Mouse (Mus musculus) midbrain, embryonic 13.5 days (tissue): ENCODE measurements around the gene Mrpl4. TPM values are rescaled to one million over a fixed set of nuclear protein-coding genes. Genes with fewer than 3 reads are reported as not detected.
"Not testable (repeated sequence)": the region's sequence is repeated elsewhere in the genome, so short reads cannot be mapped to it uniquely, and the experiment has no call there.

Experiments used
- ATAC-seq: fragments of 200-750 bp; cut with Nextera tagmentation; 2 replicates; pipeline ENCODE4 v1.8.0; 2017; ENCODE audit warnings: mild to moderate bottlenecking, moderate TSS enrichment, moderate library complexity
- H3K27ac ChIP-seq: fragments of 300-500 bp; sonication (generic); 2 replicates; pipeline ENCODE4 v1.5.1; 2015; ENCODE audit warnings: inconsistent platforms, mild to moderate bottlenecking, moderate library complexity
- H3K27me3 ChIP-seq: fragments of 300-500 bp; sonication (generic); 2 replicates; pipeline ENCODE4 v1.6.1; 2015; ENCODE audit warnings: mild to moderate bottlenecking, inconsistent platforms
- H3K36me3 ChIP-seq: fragments of 300-500 bp; sonication (generic); 2 replicates; pipeline ENCODE4 v1.6.1; 2015; ENCODE audit warnings: mild to moderate bottlenecking, inconsistent platforms
- H3K4me1 ChIP-seq: fragments of 300-500 bp; sonication (generic); replicated peaks from 2 replicates; pipeline ENCODE4 v1.6.1; 2015; ENCODE audit warnings: inconsistent platforms
- H3K4me2 ChIP-seq: fragments of 300-500 bp; sonication (generic); replicated peaks from 2 replicates; pipeline ENCODE4 v1.6.1; 2015; ENCODE audit warnings: moderate library complexity, mild to moderate bottlenecking, inconsistent platforms
- H3K4me3 ChIP-seq: fragments of 300-500 bp; sonication (generic); replicated peaks from 2 replicates; pipeline ENCODE4 v1.5.1; 2015; ENCODE audit warnings: mild to moderate bottlenecking, inconsistent platforms
- H3K9ac ChIP-seq: fragments of 300-500 bp; sonication (generic); replicated peaks from 2 replicates; pipeline ENCODE4 v1.6.1; 2015; ENCODE audit warnings: mild to moderate bottlenecking, inconsistent platforms
- H3K9me3 ChIP-seq: fragments of 300-500 bp; sonication (generic); 2 replicates; pipeline ENCODE4 v1.6.1; 2016; ENCODE audit warnings: mild to moderate bottlenecking, inconsistent platforms
- WGBS: fragments of 180-500 bp; shearing (Covaris S2); methylation state at CpG from one replicate; pipeline ENCODE4 v1.1.7; 2015; 5-methylcytosine and 5-hydroxymethylcytosine counted together
- polyA plus RNA-seq: library from polyadenylated mRNA; unstranded; fragments of >200 nt; fragmentation: Nextera tagmentation; extraction: Ambion mirVana; gene quantifications from 2 replicates; pipeline ENCODE4 v1.2.1, GENCODE M21; 2015

Mrpl4 gene
- polyA plus RNA-seq, 1 experiment from 2014 or later = 102 TPM

DNA sequence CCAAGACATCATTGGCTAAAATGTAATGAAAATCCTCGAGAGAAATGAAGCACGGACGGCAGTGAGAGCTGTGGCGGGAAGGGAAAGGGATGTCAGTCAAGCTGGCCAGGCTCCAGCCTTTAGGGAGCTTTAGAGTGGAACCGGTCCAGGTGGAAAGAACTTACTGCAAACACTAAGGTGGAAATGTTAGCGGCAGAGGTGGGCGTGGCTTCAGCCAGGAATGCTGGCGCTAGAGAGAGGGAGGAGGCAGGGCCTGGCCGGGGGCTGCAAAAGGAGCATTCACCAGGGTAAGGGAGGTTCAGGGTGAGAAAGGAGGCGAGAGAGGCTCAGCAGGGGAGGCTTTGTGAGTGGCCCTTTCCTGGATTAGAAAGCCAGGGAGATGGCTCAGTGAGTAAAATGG lies 11.7 kb upstream of the Mrpl4 start:
- peak overlapping the region; percentile 26 for H3K4me2 ChIP-seq

DNA sequence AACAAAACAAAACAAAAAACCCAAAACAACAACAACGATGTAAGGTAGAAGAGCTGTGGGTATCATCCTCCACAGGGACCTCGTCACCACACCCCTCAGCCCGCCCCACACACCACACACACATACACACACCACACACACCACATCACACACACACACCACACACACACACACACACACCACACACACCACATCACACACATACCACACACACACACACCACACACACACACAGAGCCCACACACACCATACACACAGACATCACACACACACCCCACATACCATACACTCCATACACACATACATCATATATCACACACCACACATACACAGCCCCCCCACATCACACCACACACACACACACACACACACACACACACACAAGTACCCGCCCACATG lies 11.0 kb upstream of the Mrpl4 start:
- Histone ChIP-seq H3K9ac (no peak overlapping the region), H3K9me3 (no peaks in the 10 kb centered on the region), H3K4me3 (no peak overlapping the region), H3K36me3 (no peaks in the 10 kb centered on the region), H3K27me3 (peaks cover 7% of the 10 kb centered on the region; the same call in 1 of the 2 replicates), H3K4me1 (peaks cover 6% of the 10 kb centered on the region; the same call in 1 of the 2 replicates), H3K27ac (no peak overlapping the region), H3K4me2 (no peak overlapping the region)
- 94% methylated on average over 4 of the region's 4 CpGs for WGBS
- no peak for ATAC-seq

More for the DNA sequence above, 11.7 kb upstream of the Mrpl4 start:
- Histone ChIP-seq H3K36me3 (no peaks in the 10 kb centered on the region), H3K4me1 (peaks cover 6% of the 10 kb centered on the region; the same call in 1 of the 2 replicates), H3K9me3 (no peaks in the 10 kb centered on the region), H3K4me3 (no peak overlapping the region), H3K9ac (0 out of 2 replicates have a peak overlapping the region, but pooled peaks have one; percentile 4), H3K27ac (no peak overlapping the region), H3K27me3 (peaks cover 7% of the 10 kb centered on the region; the same call in 1 of the 2 replicates)
- ATAC-seq = no peak
- 2% methylated on average over 10 of the region's 10 CpGs for WGBS

DNA sequence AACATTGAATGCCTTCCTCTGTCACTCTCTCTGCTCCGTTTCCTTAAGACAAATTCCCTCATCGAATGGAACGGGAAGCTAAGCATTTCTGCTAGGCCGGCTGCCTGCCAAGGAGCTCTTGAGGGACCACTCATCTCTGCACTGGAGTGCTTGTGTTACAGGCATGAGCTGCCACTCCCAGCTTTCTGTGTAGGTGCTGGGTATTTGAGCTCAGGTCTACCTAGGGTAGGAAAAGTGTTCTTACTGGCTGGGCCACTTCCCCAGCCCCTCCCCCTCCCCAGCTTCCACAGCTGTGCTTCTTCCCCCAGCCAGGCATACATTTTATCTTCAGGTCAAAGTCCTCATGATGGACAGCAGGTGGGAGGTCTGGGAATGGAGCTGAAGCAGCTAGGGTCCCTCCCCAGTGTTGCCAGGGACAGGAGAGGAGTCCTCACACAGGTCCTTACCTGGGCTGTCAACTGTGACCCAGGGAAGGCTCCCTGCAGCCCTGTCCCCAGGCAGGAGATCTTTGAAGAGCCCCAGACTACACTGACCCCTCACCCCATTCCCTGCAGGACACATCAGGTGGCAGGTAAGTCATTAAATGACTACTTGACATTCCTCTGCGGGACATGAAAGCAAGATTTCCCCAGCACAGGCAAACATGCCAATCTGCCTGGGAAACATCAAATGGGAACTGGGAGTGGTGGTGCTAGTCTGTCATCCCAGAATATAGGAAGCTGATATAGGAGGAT lies 9.2 kb upstream of the Mrpl4 start:
- Histone ChIP-seq H3K36me3 (no peaks in the 10 kb centered on the region), H3K4me1 (peaks cover 6% of the 10 kb centered on the region; the same call in 1 of the 2 replicates), H3K27ac (no peak overlapping the region), H3K27me3 (no peaks in the 10 kb centered on the region; the same call in 1 of the 2 replicates), H3K4me3 (no peak overlapping the region), H3K4me2 (no peak overlapping the region), H3K9me3 (no peaks in the 10 kb centered on the region), H3K9ac (no peak overlapping the region)
- ATAC-seq = no peak
- 61% methylated on average over 5 of the region's 5 CpGs for WGBS

DNA sequence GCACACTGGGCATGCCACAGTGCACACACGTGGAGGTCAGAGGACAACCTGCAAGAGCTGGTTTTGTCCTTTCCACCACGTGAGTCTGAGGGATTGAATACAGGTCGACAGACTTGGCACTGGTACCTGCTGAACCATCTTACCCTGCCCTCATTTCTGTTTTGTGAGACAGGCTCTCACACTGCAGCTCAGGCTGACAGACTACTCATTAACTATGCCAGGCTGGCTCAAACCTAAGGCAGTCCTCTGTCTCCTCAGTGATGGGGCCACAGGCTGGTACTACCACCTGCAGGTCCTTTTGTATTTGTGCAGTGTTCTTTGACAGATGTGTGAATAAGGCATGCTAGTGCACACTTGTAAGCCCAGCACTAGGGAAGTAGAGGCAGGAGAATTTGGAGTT lies 7.5 kb upstream of the Mrpl4 start:
- no peaks in the 10 kb centered on the region for H3K9me3 ChIP-seq
- H3K27me3 ChIP-seq = no peaks in the 10 kb centered on the region
- no peak overlapping the region for H3K4me2 ChIP-seq
- peaks cover 6% of the 10 kb centered on the region; the same call in 1 of the 2 replicates for H3K4me1 ChIP-seq
- ATAC-seq = no peak
- H3K36me3 ChIP-seq = no peaks in the 10 kb centered on the region
- no peak overlapping the region for H3K9ac ChIP-seq
- no peak overlapping the region for H3K27ac ChIP-seq
- H3K4me3 ChIP-seq = no peak overlapping the region
- WGBS = 68% methylated on average over 3 of the region's 3 CpGs

DNA sequence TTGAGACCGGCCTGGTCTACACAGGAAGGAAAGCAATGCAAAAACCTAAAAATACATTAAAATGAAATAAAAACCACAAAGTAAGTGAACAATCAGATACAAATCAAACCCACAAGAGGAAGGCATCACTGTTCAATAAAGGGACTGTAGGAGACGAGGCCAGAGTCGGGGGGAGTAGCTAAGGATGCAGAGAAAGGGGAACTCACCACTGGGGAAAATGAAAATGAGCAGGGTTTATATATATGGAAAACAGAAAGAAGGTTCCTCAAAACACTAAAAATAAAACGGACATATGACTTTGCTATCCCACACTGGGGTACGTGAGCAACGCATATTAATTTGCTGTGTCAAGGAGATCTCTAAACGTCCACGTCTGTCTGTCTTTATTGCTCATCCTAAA lies 5.5 kb upstream of the Mrpl4 start:
- Histone ChIP-seq H3K4me3 (no peak overlapping the region), H3K27me3 (no peaks in the 10 kb centered on the region), H3K4me2 (no peak overlapping the region), H3K36me3 (no peaks in the 10 kb centered on the region), H3K27ac (no peak overlapping the region), H3K9me3 (no peaks in the 10 kb centered on the region), H3K9ac (no peak overlapping the region), H3K4me1 (no peaks in the 10 kb centered on the region)
- WGBS = 90% methylated on average over 8 of the region's 8 CpGs
- no peak for ATAC-seq

DNA sequence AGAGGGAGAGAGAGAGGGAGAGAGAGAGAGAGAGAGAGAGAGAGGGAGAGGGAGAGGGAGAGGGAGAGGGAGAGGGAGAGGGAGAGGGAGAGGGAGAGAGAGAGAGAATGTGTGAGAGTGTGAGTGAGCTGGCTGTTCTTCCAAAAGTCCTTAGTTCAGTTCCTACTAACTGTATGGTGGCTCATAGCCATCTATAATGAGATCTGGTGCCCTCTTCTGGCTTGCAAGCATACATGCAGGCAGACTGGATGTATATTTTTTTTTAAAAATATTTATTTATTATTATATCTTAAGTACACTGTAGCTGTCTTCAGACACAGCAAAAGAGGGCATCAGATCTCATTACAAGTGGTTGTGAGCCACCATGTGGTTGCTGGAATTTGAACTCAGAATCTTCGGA lies 4.2 kb upstream of the Mrpl4 start:
- ATAC-seq, H3K4me3 ChIP-seq, H3K27me3 ChIP-seq, H3K9me3 ChIP-seq, H3K4me2 ChIP-seq, H3K9ac ChIP-seq, H3K27ac ChIP-seq, H3K4me1 ChIP-seq, H3K36me3 ChIP-seq: not testable (repeated sequence)
- 65% methylated on average over 1 of the region's 1 CpGs for WGBS

DNA sequence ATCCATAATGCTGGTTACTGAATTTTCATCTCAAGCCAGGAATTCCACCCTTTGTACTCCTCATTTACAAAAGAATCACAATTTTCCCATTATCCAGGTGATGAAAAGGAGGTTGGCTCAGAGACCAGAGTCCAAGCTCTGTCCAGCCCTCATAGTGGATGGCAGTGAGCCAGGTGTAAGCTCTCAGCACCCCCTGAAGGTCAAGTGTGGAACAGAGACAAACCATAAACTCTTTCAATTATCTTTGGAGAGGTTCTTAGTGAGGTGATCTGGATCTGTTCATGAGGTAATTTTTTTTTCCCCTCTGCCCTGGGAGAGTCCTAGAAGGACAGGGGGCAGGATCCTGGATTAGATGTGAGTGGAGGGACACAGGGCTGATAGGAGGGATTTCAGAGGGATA lies 1.7 kb upstream of the Mrpl4 start:
- no peak for ATAC-seq
- Histone ChIP-seq H3K9ac (no peak overlapping the region), H3K27ac (no peak overlapping the region), H3K4me1 (peaks cover 15% of the 10 kb centered on the region), H3K4me3 (no peak overlapping the region), H3K27me3 (no peaks in the 10 kb centered on the region), H3K9me3 (no peaks in the 10 kb centered on the region), H3K36me3 (peaks cover 14% of the 10 kb centered on the region), H3K4me2 (no peak overlapping the region)

DNA sequence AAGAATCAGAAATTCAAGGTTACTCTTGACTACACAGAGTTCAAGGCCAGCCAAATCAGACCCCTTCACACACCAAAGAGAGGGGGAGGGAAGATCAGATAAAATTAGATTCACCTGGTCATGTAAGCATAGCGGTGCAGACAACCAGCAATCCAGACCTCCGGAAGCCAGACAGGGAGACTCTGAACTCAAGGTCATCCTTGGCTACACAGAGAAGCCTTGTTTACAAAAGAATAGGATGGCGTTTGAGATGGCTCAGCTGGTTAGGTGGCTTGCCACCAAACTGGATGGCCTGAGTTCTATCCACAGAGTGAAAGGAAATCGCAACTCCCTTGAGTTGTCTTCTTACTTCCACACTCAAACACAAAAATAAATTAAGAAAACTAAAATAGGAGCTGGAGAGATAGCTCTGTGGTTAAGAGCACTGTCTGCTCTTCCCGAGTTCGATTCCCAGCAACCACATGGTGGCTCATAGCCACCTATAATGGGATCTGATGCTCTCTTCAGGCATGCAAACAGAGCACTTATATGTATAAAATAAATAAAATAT lies 812 bp upstream of the Mrpl4 start:
- Histone ChIP-seq H3K27ac (no peak overlapping the region), H3K4me3 (no peak overlapping the region), H3K27me3 (no peaks in the 10 kb centered on the region), H3K9me3 (no peaks in the 10 kb centered on the region), H3K36me3 (peaks cover 22% of the 10 kb centered on the region), H3K9ac (no peak overlapping the region), H3K4me2 (peak overlapping the region; percentile 87; the same call in 1 of the 2 replicates), H3K4me1 (peaks cover 15% of the 10 kb centered on the region)
- WGBS = 81% methylated on average over 6 of the region's 6 CpGs
- ATAC-seq = peak; percentile 3

DNA sequence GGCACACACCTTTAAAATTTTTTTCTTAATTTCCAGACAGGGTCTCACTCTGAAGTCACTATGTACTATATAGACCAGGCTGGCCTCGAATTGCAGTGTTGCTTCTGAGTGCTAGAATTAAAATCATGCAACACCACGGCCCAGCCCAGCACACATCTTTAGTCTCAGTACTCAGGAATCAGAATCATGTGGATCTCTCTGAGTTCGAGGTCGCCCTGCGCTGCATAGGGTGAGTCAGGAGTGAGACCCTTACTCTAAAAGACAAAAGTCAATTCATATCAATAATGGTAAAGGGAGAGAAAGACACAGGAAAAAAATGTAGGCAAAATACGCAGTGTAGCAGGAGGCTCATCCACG lies 290 bp upstream of the Mrpl4 start:
- Histone ChIP-seq H3K9me3 (no peaks in the 10 kb centered on the region), H3K9ac (peak overlapping the region; percentile 89), H3K27me3 (no peaks in the 10 kb centered on the region), H3K4me3 (peak overlapping the region; percentile 87), H3K4me1 (peaks cover 15% of the 10 kb centered on the region), H3K36me3 (peaks cover 28% of the 10 kb centered on the region), H3K27ac (peak overlapping the region; percentile 78), H3K4me2 (peak overlapping the region; percentile 87)
- ATAC-seq = peak; percentile 67
- WGBS = 17% methylated on average over 7 of the region's 7 CpGs

DNA sequence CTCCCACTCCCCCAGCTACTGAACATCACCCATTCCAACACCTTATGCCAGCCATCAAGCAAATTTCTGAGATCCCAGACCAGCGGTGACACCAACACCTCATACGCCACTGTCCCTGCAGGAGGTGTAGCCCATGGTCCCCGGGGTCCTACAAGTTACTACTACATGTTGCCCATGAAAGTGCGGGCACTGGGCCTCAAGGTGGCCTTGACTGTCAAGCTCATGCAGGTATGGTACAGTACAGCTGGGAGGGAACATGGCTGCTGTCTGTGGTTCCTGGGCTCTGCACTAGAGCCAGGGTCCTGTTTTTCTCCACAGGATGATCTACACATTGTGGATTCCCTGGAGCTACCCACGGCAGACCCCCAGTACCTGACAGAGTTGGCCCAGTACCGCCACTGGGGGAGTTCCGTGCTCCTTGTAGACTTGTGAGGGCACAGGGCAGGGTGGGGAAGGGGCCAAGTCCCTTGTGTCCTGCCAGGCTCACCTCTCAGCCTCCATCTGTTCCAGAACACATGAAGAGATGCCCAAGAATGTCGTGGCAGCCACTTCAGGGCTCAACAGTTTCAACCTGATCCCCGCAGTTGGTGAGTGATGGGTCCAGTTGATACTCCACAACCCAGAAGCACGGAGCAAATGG lies 4.9 kb downstream of the Mrpl4 start:
- Histone ChIP-seq H3K9me3 (no peaks in the 10 kb centered on the region), H3K36me3 (peaks cover 51% of the 10 kb centered on the region)
- WGBS = 93% methylated on average over 10 of the region's 10 CpGs

DNA sequence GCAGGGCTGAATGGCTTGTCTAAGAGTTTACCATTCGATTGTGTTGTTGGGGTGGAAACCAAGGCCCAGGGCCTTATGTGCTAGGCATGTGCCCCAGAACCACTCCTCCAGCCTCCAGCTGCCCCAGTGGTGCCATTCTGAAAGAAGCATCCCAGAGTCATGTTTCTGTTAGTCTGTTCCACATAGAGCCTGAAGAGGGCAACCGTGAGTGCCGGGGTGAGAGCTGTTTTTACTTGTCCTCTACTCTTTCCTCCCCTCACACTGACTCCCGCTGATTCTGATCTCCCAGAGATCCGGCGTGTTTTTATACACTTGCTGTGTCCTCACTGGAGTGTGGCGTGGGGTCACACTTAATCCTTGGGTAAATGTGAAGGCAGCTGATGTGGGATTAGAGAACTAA lies 5.5 kb downstream of the Mrpl4 start:
- peaks cover 12% of the 10 kb centered on the region for H3K4me1 ChIP-seq
- peaks cover 51% of the 10 kb centered on the region for H3K36me3 ChIP-seq
- no peaks in the 10 kb centered on the region for H3K9me3 ChIP-seq
- no peak for ATAC-seq
- WGBS = 81% methylated on average over 7 of the region's 7 CpGs
- H3K27ac ChIP-seq = no peak overlapping the region
- peaks cover 6% of the 10 kb centered on the region; the same call in 1 of the 2 replicates for H3K27me3 ChIP-seq
- H3K4me2 ChIP-seq = no peak overlapping the region
- no peak overlapping the region for H3K4me3 ChIP-seq
- no peak overlapping the region for H3K9ac ChIP-seq

More for the DNA sequence above, 4.9 kb downstream of the Mrpl4 start:
- H3K27ac ChIP-seq = no peak overlapping the region
- no peak overlapping the region for H3K4me3 ChIP-seq
- peaks cover 6% of the 10 kb centered on the region; the same call in 1 of the 2 replicates for H3K27me3 ChIP-seq
- H3K9ac ChIP-seq = no peak overlapping the region
- no peak for ATAC-seq
- H3K4me2 ChIP-seq = no peak overlapping the region
- peaks cover 12% of the 10 kb centered on the region for H3K4me1 ChIP-seq

DNA sequence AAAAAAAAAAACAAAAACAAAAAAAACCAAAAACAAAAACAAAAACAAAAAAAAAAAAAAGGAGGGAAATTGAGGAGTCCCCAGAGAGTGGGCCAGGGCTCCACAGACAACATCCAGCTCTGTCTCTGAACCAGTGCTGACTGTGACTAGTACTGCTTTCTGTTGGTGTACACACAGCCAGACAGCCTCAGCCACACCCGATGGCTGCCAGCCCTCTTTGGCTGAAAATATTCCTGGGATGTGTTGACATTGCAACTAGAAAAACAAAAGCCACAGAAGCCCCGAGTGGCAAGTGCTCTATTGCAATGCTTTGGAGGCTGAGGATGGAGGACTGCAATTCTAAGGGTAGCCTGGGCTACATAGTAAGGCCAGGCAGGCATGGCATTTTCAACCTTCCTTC lies 7.8 kb downstream of the Mrpl4 start:
- H3K4me2 ChIP-seq = no peak overlapping the region
- H3K4me1 ChIP-seq = peaks cover 4% of the 10 kb centered on the region
- no peak overlapping the region for H3K9ac ChIP-seq
- peaks cover 26% of the 10 kb centered on the region for H3K27me3 ChIP-seq
- no peak overlapping the region for H3K4me3 ChIP-seq
- H3K27ac ChIP-seq = no peak overlapping the region
- WGBS = 78% methylated on average over 2 of the region's 2 CpGs
- no peak for ATAC-seq
- H3K9me3 ChIP-seq = no peaks in the 10 kb centered on the region
- H3K36me3 ChIP-seq = peaks cover 42% of the 10 kb centered on the region
